In the genomic region with DNA sequence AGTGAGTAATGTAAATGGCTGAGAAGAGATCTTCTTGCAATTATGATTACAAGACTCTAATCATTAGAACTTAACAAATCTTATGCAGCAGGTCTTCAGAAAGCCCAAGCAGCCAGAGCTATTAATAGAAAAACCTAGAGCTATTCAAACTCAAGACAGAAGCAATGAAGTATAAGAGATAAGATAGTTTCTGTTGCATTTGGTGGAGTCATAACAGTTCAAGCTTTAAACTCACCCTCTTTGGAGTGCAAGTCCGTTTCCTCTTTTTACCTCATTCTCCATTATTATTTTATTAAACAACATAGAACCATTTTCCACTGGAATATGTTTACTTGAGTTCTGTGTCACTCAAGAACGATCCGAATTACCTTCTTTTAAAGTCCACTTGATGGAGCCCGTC, we compare ENCODE assay signal across 1 mouse cellular context.
TF ChIP-seq lines count a peak whose summit lies in the region.

No protein-coding gene starts in this region.

TF ChIP-seq in MEL, 35 proteins besides CTCF, POLR2A, EP300 and RAD21 (continued from another document):
- TF ChIP-seq HCFC1 (IDR thresholded peaks at IDR 0.05; ENCODE audit: low read depth, low read length) (peak; percentile 30; the same call in 1 of the 2 replicates), USF2 (IDR thresholded peaks at IDR 0.05; ENCODE audit: borderline replicate concordance in 1 of 2, insufficient read depth in 1 of 2, low read depth in 1 of 2, low read length in 2 of 2) (no peak), TAL1 (IDR thresholded peaks at IDR 0.05; ENCODE audit: low read length) (0 out of 2 replicates have a peak, but pooled peaks have one; percentile 21), POLR2AphosphoS2 (IDR thresholded peaks at IDR 0.05; ENCODE audit: low read length) (no peak), JUND (IDR thresholded peaks at IDR 0.05; ENCODE audit: low read depth, low read length) (no peak), RCOR1 (IDR thresholded peaks at IDR 0.05; ENCODE audit: low read depth, low read length) (peak; percentile 96), E2F4 (IDR thresholded peaks at IDR 0.05; ENCODE audit: borderline replicate concordance, low read depth, low read length) (no peak; the same call in 1 of the 2 replicates), ZMIZ1 (IDR thresholded peaks at IDR 0.05; ENCODE audit: low read depth, low read length) (no peak), CHD2 (IDR thresholded peaks at IDR 0.05; ENCODE audit: low read length) (no peak)
